Mouse (Mus musculus) MEL (cell line): ENCODE results near the gene Tarm1.

Source experiments
- CTCF ChIP-seq, 3 experiments: IDR thresholded peaks in 2 of 3; conservative IDR thresholded peaks in 1 of 3; 2 replicates each; pipeline ENCODE4 v1.5.1; 2011 to 2012; ENCODE audit warnings: low read length in 3 of 3, low read depth in 2 of 3, mild to moderate bottlenecking in 2 of 3, improper control_type of control experiment in 1 of 3, inconsistent platforms in 1 of 3, mixed read lengths in 1 of 3, moderate library complexity in 1 of 3; ENCODE audit not compliant: control insufficient read depth in 1 of 3, insufficient read depth in 1 of 3, poor library complexity in 1 of 3, severe bottlenecking in 1 of 3
- ELF1 ChIP-seq: IDR thresholded peaks from 2 replicates; pipeline ENCODE4 v1.6.1; 2014; ENCODE audit warnings: low read depth, mild to moderate bottlenecking, inconsistent platforms, low read length, improper control_type of control experiment, moderate library complexity
- EP300 ChIP-seq, 2 experiments: IDR thresholded peaks; 2 replicates each; pipeline ENCODE4 v1.6.1; 2011; ENCODE audit warnings: improper control_type of control experiment in 2 of 2, low read length in 2 of 2, low read depth in 1 of 2, mild to moderate bottlenecking in 1 of 2
- JUND ChIP-seq: IDR thresholded peaks from 2 replicates; pipeline ENCODE4 v1.6.1; 2011; ENCODE audit warnings: low read depth, mild to moderate bottlenecking, improper control_type of control experiment, low read length
- POLR2A ChIP-seq, 2 experiments: IDR thresholded peaks; 2 replicates each; pipeline ENCODE4 v1.6.1; 2011 to 2012; ENCODE audit warnings: low read length in 2 of 2, mild to moderate bottlenecking in 2 of 2, control low read depth in 1 of 2, improper control_type of control experiment in 1 of 2, low read depth in 1 of 2, moderate library complexity in 1 of 2; ENCODE audit not compliant: control insufficient read depth in 1 of 2, insufficient read depth in 1 of 2, poor library complexity in 1 of 2
- ZC3H11A ChIP-seq: IDR thresholded peaks from 2 replicates; pipeline ENCODE4 v1.6.1; 2012; ENCODE audit warnings: low read depth, mild to moderate bottlenecking, inconsistent platforms, low read length, improper control_type of control experiment
- ZKSCAN1 ChIP-seq: IDR thresholded peaks from 2 replicates; pipeline ENCODE4 v1.6.1; 2012; ENCODE audit warnings: low read depth, mild to moderate bottlenecking, inconsistent platforms, low read length, improper control_type of control experiment, moderate library complexity
- ZMIZ1 ChIP-seq: IDR thresholded peaks from 2 replicates; pipeline ENCODE4 v1.6.1; 2012; ENCODE audit warnings: low read depth, mild to moderate bottlenecking, inconsistent platforms, low read length, improper control_type of control experiment, moderate library complexity

DNA sequence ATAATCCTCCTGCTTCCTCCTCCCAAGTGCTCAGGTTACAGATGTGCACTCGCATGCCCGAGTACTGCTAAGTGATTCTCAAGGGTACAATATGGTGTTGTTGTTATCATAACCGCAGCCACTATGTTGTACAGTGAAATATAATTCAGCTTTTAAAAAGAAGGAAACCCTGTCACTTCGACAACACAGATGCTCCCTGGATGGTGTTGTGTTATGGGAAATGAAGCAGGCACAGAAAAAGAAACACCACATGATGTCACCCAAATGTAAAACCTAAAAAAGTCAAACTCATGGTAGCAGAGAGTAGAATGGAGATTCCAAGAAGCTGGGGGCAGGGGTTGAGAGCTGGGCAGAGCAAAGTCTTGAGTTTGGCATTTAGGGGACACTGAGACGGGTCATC is 51.8 kb downstream of the Tarm1 start:
- TF ChIP-seq EP300 (IDR thresholded peaks at IDR 0.05; ENCODE audit: low read depth in 1 of 2, low read length in 2 of 2) (no peak), CTCF (IDR thresholded peaks at IDR 0.05 in 2 of 3, conservative IDR thresholded peaks at IDR 0.05 in 1 of 3; ENCODE audit: control insufficient read depth in 1 of 3, insufficient read depth in 1 of 3, low read depth in 2 of 3, low read length in 3 of 3, poor library complexity in 1 of 3, severe bottlenecking in 1 of 3) (no peak), ZC3H11A (no peak), ZMIZ1 (no peak), POLR2A (IDR thresholded peaks at IDR 0.05; ENCODE audit: control insufficient read depth in 1 of 2, insufficient read depth in 1 of 2, low read depth in 1 of 2, low read length in 2 of 2, poor library complexity in 1 of 2) (no peak), ZKSCAN1 (no peak), JUND (no peak), ELF1 (no peak)
